Mouse (Mus musculus) liver, embryonic 12.5 days (tissue): ENCODE data around the gene Rdh12. TPM values are rescaled to one million over a fixed set of nuclear protein-coding genes. Genes with fewer than 3 reads are reported as not detected.

Source experiments
- ATAC-seq: fragments of 200-750 bp; cut with Nextera tagmentation; 2 replicates; pipeline ENCODE4 v1.8.0; 2017; ENCODE audit warnings: moderate number of reproducible peaks, mild to moderate bottlenecking, moderate library complexity
- H3K27ac ChIP-seq: fragments of 300-500 bp; sonication (generic); 2 replicates; pipeline ENCODE4 v1.5.1; 2016; ENCODE audit warnings: mild to moderate bottlenecking
- H3K27me3 ChIP-seq: fragments of 300-500 bp; sonication (generic); replicated peaks from 2 replicates; pipeline ENCODE4 v1.6.1; 2016; ENCODE audit warnings: mild to moderate bottlenecking, moderate library complexity
- H3K36me3 ChIP-seq: fragments of 300-500 bp; sonication (generic); 2 replicates; pipeline ENCODE4 v1.6.1; 2016; ENCODE audit warnings: mild to moderate bottlenecking, moderate library complexity
- H3K4me1 ChIP-seq: fragments of 300-500 bp; sonication (generic); 2 replicates; pipeline ENCODE4 v1.6.1; 2016
- H3K4me2 ChIP-seq: fragments of 300-500 bp; sonication (generic); 2 replicates; pipeline ENCODE4 v1.6.1; 2016; ENCODE audit warnings: mild to moderate bottlenecking, moderate library complexity
- H3K4me3 ChIP-seq: fragments of 300-500 bp; sonication (generic); 2 replicates; pipeline ENCODE4 v1.5.1; 2016; ENCODE audit warnings: mild to moderate bottlenecking, moderate library complexity
- H3K9ac ChIP-seq: fragments of 300-500 bp; sonication (generic); 2 replicates; pipeline ENCODE4 v1.6.1; 2016; ENCODE audit warnings: mild to moderate bottlenecking, moderate library complexity
- H3K9me3 ChIP-seq: fragments of 300-500 bp; sonication (generic); replicated peaks from 2 replicates; pipeline ENCODE4 v1.6.1; 2016; ENCODE audit warnings: mild to moderate bottlenecking, moderate library complexity
- WGBS: fragments of 180-500 bp; shearing (Covaris S2); methylation state at CpG from one replicate; pipeline ENCODE4 v1.1.7; 2016; ENCODE audit not compliant: insufficient replicate concordance; 5-methylcytosine and 5-hydroxymethylcytosine counted together
- polyA plus RNA-seq: library from polyadenylated mRNA; unstranded; fragments of >200 nt; fragmentation: Nextera tagmentation; extraction: Ambion mirVana; gene quantifications from 2 replicates; pipeline ENCODE4 v1.2.1, GENCODE M21; 2016

The Rdh12 gene
- polyA plus RNA-seq, 1 experiment from 2014 or later = 0.23 TPM

DNA sequence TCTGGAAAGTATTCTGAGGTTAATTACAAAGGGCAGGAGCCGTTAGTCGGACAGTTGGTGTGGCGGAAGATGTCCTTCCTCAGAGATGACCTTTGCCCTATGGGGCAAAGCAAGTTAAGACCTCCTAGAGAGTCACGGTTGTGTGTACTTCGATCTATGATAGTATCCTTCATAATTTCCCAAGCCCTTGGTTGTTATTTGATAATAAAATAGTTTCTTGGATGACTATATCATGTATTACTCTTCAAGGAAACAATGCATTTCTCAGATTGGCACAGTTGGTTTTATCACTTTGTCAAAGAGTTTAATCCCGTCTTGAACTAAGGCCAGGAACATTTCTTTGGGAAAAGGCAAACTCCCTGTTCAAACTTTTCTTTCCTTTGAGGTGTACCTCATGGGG lies 16.5 kb upstream of the Rdh12 start, which contains the start of gene Rdh11:
Gene Rdh11, minus strand, starts transcription at position 101 of the 400 bp plus-strand sequence.
- Histone ChIP-seq H3K36me3 (peaks cover 20% of the 10 kb centered on the region), H3K27ac (peak within 1 kb of the TSS; percentile 86), H3K9ac (peak within 1 kb of the TSS; percentile 77), H3K4me3 (peak within 1 kb of the TSS; percentile 78), H3K9me3 (no peaks in the 10 kb centered on the region), H3K4me1 (peaks cover 23% of the 10 kb centered on the region), H3K4me2 (peak within 1 kb of the TSS; percentile 91), H3K27me3 (no peaks in the 10 kb centered on the region)
- WGBS = 61% methylated on average over 6 of the region's 6 CpGs
- ATAC-seq = no peak

GRCm38 (mm10) chr12:79193441-79193840 lies 15.3 kb upstream of the Rdh12 start:
- Histone ChIP-seq H3K4me2 (no peak overlapping the region), H3K9me3 (no peaks in the 10 kb centered on the region), H3K27ac (no peak overlapping the region), H3K27me3 (no peaks in the 10 kb centered on the region), H3K36me3 (peaks cover 8% of the 10 kb centered on the region), H3K4me1 (peaks cover 23% of the 10 kb centered on the region), H3K9ac (no peak overlapping the region), H3K4me3 (no peak overlapping the region)
- WGBS = 1% methylated on average over 3 of the region's 3 CpGs
- ATAC-seq = no peak

DNA sequence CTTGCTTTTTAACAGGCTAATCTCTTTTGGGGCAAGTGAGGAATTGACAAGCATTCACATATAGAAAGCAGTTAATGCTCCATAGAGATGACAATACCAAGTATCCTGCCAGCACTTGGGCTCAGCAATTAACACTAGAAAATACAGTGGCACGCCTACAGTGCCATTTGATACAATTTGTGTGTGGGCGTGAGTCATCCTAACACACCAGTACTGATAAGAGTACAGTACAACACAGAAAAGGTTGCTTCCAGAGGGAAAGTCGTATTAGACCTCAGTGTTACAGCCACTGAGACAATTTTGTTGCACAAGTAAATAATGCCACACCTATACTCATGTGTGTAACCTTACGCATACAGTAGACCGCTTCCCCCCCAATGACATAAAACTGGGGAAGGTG lies 11.6 kb upstream of the Rdh12 start:
- no peak overlapping the region for H3K9ac ChIP-seq
- 65% methylated on average over 5 of the region's 5 CpGs for WGBS
- no peaks in the 10 kb centered on the region for H3K36me3 ChIP-seq
- H3K27me3 ChIP-seq = no peaks in the 10 kb centered on the region
- no peak overlapping the region for H3K4me3 ChIP-seq
- peaks cover under 1% of the 10 kb centered on the region; the same call in 1 of the 2 replicates for H3K4me1 ChIP-seq
- no peak for ATAC-seq
- H3K9me3 ChIP-seq = no peaks in the 10 kb centered on the region
- no peak overlapping the region for H3K27ac ChIP-seq
- no peak overlapping the region for H3K4me2 ChIP-seq

DNA sequence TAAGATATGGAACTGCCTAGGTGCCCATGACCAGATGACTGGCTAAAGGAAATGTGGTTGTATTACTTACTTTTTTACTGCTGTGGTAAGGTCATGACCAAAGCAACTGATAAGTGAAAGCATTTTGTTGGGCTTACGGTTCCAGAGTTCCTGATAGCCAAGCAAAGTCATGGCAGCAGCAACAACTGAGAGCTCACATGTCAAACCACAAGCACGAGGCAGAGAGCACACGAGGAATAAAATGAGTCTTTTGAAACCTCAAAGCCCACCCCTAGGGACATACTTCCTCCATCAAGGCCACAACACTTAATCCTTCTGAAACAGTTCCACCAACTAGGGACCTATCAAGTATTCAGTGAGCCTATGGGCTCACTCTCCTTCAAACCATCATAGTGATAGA lies 6.8 kb upstream of the Rdh12 start:
- Histone ChIP-seq H3K4me1 (no peaks in the 10 kb centered on the region), H3K4me3 (no peak overlapping the region), H3K4me2 (no peak overlapping the region), H3K27me3 (no peaks in the 10 kb centered on the region), H3K27ac (no peak overlapping the region), H3K9ac (no peak overlapping the region), H3K36me3 (no peaks in the 10 kb centered on the region), H3K9me3 (no peaks in the 10 kb centered on the region)
- 34% methylated on average over 3 of the region's 3 CpGs for WGBS
- ATAC-seq = no peak

GRCm38 (mm10) chr12:79211447-79211846 lies 2.7 kb downstream of the Rdh12 start:
- no peak overlapping the region for H3K27ac ChIP-seq
- H3K9ac ChIP-seq = no peak overlapping the region
- ATAC-seq = no peak
- no peaks in the 10 kb centered on the region for H3K36me3 ChIP-seq
- no peak overlapping the region for H3K4me2 ChIP-seq
- H3K4me1 ChIP-seq = no peaks in the 10 kb centered on the region; the same call in 1 of the 2 replicates
- H3K9me3 ChIP-seq = no peaks in the 10 kb centered on the region
- no peak overlapping the region for H3K4me3 ChIP-seq
- WGBS = 76% methylated on average over 8 of the region's 8 CpGs
- 0 out of 2 replicates have a peak, but pooled peaks cover 8% of the 10 kb centered on the region for H3K27me3 ChIP-seq

GRCm38 (mm10) chr12:79217511-79217910 lies 8.8 kb downstream of the Rdh12 start:
- Histone ChIP-seq H3K36me3 (no peaks in the 10 kb centered on the region), H3K27ac (no peak overlapping the region), H3K27me3 (peaks cover 6% of the 10 kb centered on the region; the same call in 1 of the 2 replicates), H3K4me3 (no peak overlapping the region), H3K4me2 (no peak overlapping the region), H3K9me3 (no peaks in the 10 kb centered on the region), H3K4me1 (no peaks in the 10 kb centered on the region), H3K9ac (no peak overlapping the region)
- no peak for ATAC-seq
- WGBS = 52% methylated on average over 5 of the region's 5 CpGs

DNA sequence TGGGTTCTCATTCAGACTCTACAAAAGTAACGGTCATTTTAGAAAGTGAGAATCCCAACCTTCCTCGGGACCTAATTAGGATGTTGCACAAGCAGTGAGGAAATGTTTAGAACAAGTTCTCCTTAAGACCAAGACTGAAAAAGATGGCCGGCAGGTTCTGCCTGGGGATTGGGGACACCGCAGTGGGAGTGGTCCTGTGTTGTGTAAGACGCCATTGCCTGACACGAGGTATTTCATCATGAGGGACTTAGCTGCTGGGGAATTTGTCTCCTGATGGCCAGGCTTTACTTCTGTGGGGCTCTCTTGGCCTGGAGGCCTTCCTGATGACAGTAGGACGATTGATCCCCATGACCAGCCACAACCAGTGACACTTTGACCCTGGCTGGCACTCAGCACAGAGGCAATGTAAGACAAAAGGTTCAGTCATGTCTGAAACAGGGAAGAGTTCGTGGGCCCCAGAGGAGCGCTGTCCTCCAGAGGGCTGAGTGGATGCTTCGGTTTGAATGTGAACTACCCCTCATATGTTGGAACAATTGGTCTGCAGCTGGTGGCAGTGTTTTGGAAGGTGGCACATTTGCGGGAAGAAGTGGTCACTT lies 26.9 kb downstream of the Rdh12 start:
- Histone ChIP-seq H3K27ac (no peak overlapping the region), H3K4me1 (no peaks in the 10 kb centered on the region), H3K9me3 (no peaks in the 10 kb centered on the region), H3K27me3 (no peaks in the 10 kb centered on the region), H3K4me2 (no peak overlapping the region), H3K9ac (no peak overlapping the region), H3K4me3 (no peak overlapping the region), H3K36me3 (peaks cover 69% of the 10 kb centered on the region)
- WGBS = 78% methylated on average over 11 of the region's 11 CpGs
- ATAC-seq = no peak

DNA sequence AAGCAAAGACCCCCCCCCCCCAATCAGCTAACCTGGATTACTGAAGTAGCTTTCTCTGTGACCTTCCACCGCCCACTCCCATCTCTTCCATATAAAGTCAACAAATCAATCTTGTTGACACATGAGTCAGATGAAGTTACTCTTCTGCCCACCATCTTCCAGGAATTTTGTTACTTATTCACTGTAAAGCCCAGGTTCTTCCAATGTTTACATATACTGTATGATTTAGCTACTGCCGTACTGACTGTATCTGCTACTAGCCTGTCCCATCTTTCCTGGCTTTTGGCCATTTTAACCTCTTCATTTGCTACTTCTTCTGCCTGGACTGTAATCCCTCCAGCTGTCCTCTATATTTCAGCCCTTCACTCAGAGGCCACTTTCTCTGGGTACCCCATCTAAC lies 33.3 kb downstream of the Rdh12 start:
- H3K27me3 ChIP-seq = no peaks in the 10 kb centered on the region
- no peak for ATAC-seq
- no peak overlapping the region for H3K9ac ChIP-seq
- H3K4me3 ChIP-seq = no peak overlapping the region
- H3K27ac ChIP-seq = no peak overlapping the region
- H3K36me3 ChIP-seq = peaks cover 93% of the 10 kb centered on the region
- no peaks in the 10 kb centered on the region for H3K9me3 ChIP-seq
- H3K4me1 ChIP-seq = no peaks in the 10 kb centered on the region
- 76% methylated on average over 2 of the region's 2 CpGs for WGBS
- H3K4me2 ChIP-seq = no peak overlapping the region

GRCm38 (mm10) chr12:79242921-79243320 lies 34.2 kb downstream of the Rdh12 start:
- Histone ChIP-seq H3K4me3 (no peak overlapping the region), H3K9ac (no peak overlapping the region), H3K36me3 (peaks cover 93% of the 10 kb centered on the region), H3K27ac (no peak overlapping the region), H3K4me2 (no peak overlapping the region), H3K4me1 (no peaks in the 10 kb centered on the region), H3K27me3 (no peaks in the 10 kb centered on the region), H3K9me3 (no peaks in the 10 kb centered on the region)
- WGBS = 66% methylated on average over 6 of the region's 6 CpGs
- ATAC-seq = no peak

GRCm38 (mm10) chr12:79248110-79248509 lies 39.4 kb downstream of the Rdh12 start:
- Histone ChIP-seq H3K27ac (no peak overlapping the region), H3K4me3 (no peak overlapping the region), H3K9me3 (no peaks in the 10 kb centered on the region), H3K4me1 (no peaks in the 10 kb centered on the region), H3K9ac (no peak overlapping the region), H3K36me3 (peaks cover 99% of the 10 kb centered on the region), H3K27me3 (no peaks in the 10 kb centered on the region), H3K4me2 (no peak overlapping the region)
- WGBS = 71% methylated on average over 3 of the region's 3 CpGs
- no peak for ATAC-seq

- Histone ChIP-seq H3K9ac (no peak overlapping the region), H3K4me1 (no peaks in the 10 kb centered on the region), H3K27me3 (no peaks in the 10 kb centered on the region), H3K9me3 (no peaks in the 10 kb centered on the region), H3K4me2 (no peak overlapping the region), H3K4me3 (no peak overlapping the region), H3K36me3 (peaks cover 91% of the 10 kb centered on the region), H3K27ac (no peak overlapping the region)
- WGBS = 85% methylated on average over 9 of the region's 9 CpGs
- no peak for ATAC-seq
These were observed 44.8 kb downstream of the Rdh12 start for GRCm38 (mm10) chr12:79253294-79254053.

DNA sequence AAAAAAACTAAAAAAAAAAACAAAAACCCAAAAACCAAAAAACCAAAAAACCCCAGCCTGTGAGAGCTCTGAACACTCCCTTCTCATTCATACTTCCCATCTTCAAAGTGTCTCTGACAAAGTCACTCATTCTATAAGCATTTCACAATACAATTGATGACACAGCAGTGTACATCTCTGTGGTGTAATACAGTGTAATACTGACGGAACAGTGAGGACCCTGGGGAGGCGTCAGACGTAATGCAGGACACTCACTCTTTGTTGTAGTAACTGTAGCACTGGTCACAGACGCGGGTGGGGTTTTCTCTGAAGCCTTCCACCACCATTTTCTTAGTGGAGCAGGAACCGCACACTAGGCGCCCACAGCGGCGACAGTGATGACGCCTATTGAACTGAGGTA lies 46.3 kb downstream of the Rdh12 start:
- Histone ChIP-seq H3K4me1 (no peaks in the 10 kb centered on the region), H3K27me3 (no peaks in the 10 kb centered on the region), H3K4me3 (no peak overlapping the region), H3K9me3 (no peaks in the 10 kb centered on the region), H3K4me2 (no peak overlapping the region), H3K9ac (no peak overlapping the region), H3K27ac (no peak overlapping the region), H3K36me3 (peaks cover 85% of the 10 kb centered on the region)
- WGBS = 89% methylated on average over 10 of the region's 10 CpGs
- ATAC-seq = no peak
